Mouse (Mus musculus): Measurements from ENCODE around the gene Apoa1. TPM values are rescaled to one million over a fixed set of nuclear protein-coding genes. Genes with fewer than 3 reads are reported as not detected.

The Apoa1 gene
- polyA plus RNA-seq, 1 experiment from 2014 or later, result not detected

GRCm38 (mm10) chr9:46229573-46230449, 1.4 kb downstream of the Apoa1 start:
- 22% methylated on average over 36 of the region's 37 CpGs for WGBS (ENCODE audit: missing documents)
- Histone ChIP-seq H3K27ac (no peak overlapping the region), H3K36me3 (ENCODE audit: inconsistent target) (no peaks in the 10 kb centered on the region), H3K79me2 (ENCODE audit: inconsistent target) (no peaks in the 10 kb centered on the region), H3K4me3 (ENCODE audit: inconsistent target) (no peak overlapping the region)

DNA sequence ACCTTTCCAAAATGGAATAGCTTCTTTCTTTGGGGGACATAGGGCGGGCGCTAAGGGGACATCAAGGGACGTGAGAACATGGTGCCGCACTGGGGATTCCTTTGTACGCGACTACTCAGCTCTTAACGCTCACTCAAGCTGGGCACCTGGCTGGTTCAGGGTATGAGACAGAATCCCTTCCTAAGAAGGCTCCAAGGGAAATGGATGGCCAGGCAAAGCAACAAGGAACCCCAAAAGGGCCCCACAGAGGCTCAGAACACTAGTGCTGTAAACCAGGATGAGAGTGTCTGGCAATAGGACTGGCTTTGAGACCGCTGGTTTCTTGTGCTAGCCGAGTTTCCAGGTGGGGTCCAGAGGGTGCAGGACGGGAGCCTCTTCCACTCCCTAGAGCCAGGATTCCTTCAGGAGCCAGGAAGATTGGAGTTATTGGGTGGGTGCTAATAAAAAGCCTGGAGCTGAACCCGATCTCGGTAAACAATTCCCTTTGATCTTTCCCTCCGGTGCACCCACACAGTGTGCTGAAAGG, 2.1 kb downstream of the Apoa1 start:
- 46% methylated on average over 13 of the region's 13 CpGs for WGBS (ENCODE audit: missing documents)
- H3K79me2 ChIP-seq (ENCODE audit: inconsistent target), result no peaks in the 10 kb centered on the region
- no peak overlapping the region for H3K27ac ChIP-seq
- no peaks in the 10 kb centered on the region for H3K36me3 ChIP-seq (ENCODE audit: inconsistent target)
- no peak overlapping the region for H3K4me3 ChIP-seq (ENCODE audit: inconsistent target)

DNA sequence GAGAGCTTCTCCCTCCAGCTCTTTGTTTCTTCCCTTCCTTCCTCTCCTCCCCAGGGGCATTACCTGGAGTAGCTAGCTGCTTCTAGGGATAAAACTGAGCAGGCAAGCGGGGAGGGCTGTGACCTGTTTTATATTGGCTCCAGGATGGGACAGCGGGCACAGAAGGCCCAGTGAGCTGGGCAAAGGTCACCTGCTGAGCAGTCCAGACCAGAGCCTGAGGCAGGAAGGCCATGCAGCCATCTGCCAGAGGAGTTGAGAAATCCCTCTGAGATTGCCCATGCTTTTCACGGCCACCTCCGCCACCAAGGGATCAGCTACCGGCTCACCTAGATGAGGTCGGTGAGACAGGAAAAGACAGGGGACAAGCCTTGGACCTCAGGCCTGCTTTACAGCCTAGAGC, 6.8 kb downstream of the Apoa1 start:
- H3K36me3 ChIP-seq (ENCODE audit: inconsistent target), result no peaks in the 10 kb centered on the region
- H3K4me3 ChIP-seq (ENCODE audit: inconsistent target), result no peak overlapping the region
- no peaks in the 10 kb centered on the region for H3K79me2 ChIP-seq (ENCODE audit: inconsistent target)
- H3K27ac ChIP-seq, result no peak overlapping the region
- 94% methylated on average over 6 of the region's 6 CpGs for WGBS (ENCODE audit: missing documents)

DNA sequence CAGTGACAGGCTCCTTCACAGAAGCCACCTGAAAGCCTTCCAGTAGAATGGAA, 7.0 kb downstream of the Apoa1 start, which contains the start of gene Apoc3:
Gene Apoc3 (minus strand): TSS at position 41 of the 53 bp plus-strand sequence.
- Histone ChIP-seq H3K36me3 (ENCODE audit: inconsistent target) (no peaks in the 10 kb centered on the region), H3K27ac (no peak within 1 kb of the TSS), H3K79me2 (ENCODE audit: inconsistent target) (no peaks in the 10 kb centered on the region), H3K4me3 (ENCODE audit: inconsistent target) (no peak within 1 kb of the TSS)

- H3K27ac ChIP-seq, result no peak overlapping the region
- no peak overlapping the region for H3K4me3 ChIP-seq (ENCODE audit: inconsistent target)
- WGBS (ENCODE audit: missing documents), result 96% methylated on average over 4 of the region's 4 CpGs
- no peaks in the 10 kb centered on the region for H3K79me2 ChIP-seq (ENCODE audit: inconsistent target)
- H3K36me3 ChIP-seq (ENCODE audit: inconsistent target), result no peaks in the 10 kb centered on the region
Measured at GRCm38 (mm10) chr9:46235649-46236048, 7.3 kb downstream of the Apoa1 start.

DNA sequence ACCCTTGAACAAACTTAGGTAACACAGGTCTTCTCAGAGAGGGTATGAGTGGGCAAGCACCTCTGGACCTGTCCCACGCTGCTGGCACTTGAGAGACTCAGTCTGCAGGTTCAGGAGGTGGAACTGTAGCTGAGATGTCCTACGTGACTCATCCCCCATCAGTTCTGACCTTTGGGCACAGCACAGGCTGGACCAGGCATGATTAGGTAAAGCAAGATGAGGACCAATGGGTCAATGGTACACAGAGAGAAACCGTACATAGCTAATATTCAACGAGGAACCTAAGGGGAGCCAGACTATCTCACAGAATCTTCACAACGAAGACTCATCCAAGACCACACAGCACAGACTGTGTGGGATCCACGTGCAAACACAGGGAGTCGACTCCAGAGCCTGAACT, 10.5 kb downstream of the Apoa1 start:
- no peaks in the 10 kb centered on the region for H3K36me3 ChIP-seq (ENCODE audit: inconsistent target)
- no peak overlapping the region for H3K4me3 ChIP-seq (ENCODE audit: inconsistent target)
- WGBS (ENCODE audit: missing documents), result 88% methylated on average over 7 of the region's 7 CpGs
- no peak overlapping the region for H3K27ac ChIP-seq
- no peaks in the 10 kb centered on the region for H3K79me2 ChIP-seq (ENCODE audit: inconsistent target)

DNA sequence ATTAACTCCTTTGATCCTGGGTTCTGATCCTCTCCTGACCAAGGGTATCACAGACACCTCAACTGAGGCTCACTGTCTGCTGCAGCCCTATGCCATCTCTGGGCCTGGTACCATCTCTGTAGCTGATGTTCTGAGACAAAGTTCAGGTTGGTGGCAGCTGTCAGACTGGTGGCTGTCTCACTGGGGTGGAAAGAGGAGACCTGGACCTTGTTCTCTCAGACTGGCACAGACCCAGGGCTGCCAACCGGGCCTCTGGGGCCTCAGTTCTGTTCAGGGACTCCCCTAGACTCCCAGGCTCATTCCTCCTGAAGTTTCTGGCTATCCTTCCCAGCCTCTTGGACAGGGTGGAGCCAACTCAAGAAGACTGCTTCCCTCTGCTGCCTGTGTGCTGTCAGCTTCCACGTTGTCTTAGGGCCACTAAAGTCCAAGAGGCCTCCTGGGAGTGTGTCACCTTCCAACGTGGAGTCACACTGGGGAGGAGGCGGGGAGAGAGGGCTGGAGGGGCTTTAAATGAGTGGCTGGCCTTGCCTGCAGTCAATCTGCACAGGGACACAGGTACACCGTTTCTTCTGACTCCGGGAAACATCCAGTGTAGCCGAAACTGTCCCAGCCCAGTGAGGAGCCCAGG, 12.3 kb downstream of the Apoa1 start, which contains the start of gene Apoa4:
Gene Apoa4 (plus strand): TSS at position 171 of the 628 bp plus-strand sequence.
- Histone ChIP-seq H3K4me3 (ENCODE audit: inconsistent target) (no peak within 1 kb of the TSS), H3K27ac (no peak within 1 kb of the TSS), H3K36me3 (ENCODE audit: inconsistent target) (no peaks in the 10 kb centered on the region), H3K79me2 (ENCODE audit: inconsistent target) (no peaks in the 10 kb centered on the region)
- WGBS (ENCODE audit: missing documents), result 63% methylated on average over 6 of the region's 7 CpGs

DNA sequence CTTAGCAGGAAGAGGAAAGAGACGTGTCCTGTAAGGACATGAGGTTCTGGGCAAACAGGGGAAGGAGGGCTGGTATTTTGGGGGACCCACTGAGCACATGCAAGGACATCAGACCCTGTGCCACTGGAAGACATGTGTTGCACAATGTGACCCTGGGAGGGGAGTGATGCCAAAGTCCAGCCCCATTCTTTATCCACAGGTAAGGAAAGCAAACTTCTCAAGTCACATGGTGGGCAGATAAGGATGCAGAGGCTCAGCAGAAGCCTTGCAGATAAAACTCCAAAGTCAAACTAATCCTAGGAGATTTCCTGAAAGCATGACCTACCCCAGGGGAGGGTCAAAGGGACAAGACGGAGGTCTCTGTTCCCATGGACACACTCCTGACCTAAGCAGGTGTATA, 13.4 kb downstream of the Apoa1 start:
- Histone ChIP-seq H3K36me3 (ENCODE audit: inconsistent target) (no peaks in the 10 kb centered on the region), H3K4me3 (ENCODE audit: inconsistent target) (no peak overlapping the region), H3K79me2 (ENCODE audit: inconsistent target) (no peaks in the 10 kb centered on the region), H3K27ac (no peak overlapping the region)
- 76% methylated on average over 2 of the region's 2 CpGs for whole genome bisulfite sequencing (ENCODE audit: missing documents)

GRCm38 (mm10) chr9:46243122-46243521, 14.7 kb downstream of the Apoa1 start:
- WGBS (ENCODE audit: missing documents), result 81% methylated on average over 4 of the region's 4 CpGs
- no peak overlapping the region for H3K4me3 ChIP-seq (ENCODE audit: inconsistent target)
- H3K36me3 ChIP-seq (ENCODE audit: inconsistent target), result no peaks in the 10 kb centered on the region
- no peaks in the 10 kb centered on the region for H3K79me2 ChIP-seq (ENCODE audit: inconsistent target)
- no peak overlapping the region for H3K27ac ChIP-seq

DNA sequence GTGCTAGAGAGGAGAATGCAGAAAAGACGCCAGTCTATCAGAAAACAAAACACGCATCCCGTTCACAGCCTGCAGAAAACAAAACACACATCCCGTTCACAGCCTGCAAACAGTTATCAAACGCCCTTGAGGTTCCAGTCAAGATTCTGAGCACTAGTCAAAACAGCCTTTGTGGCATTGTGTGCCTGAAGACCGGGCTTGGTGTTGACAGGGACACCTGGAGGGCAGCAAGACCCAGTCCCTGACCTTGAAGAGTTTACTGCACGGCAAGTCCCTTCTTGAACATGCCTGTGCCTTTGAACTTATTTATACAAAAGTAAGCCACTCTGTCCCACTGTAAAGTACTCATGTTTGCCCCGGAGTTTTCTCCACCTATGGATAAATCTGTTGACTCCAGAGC, 15.2 kb downstream of the Apoa1 start:
- H3K27ac ChIP-seq, result no peak overlapping the region
- 82% methylated on average over 8 of the region's 8 CpGs for WGBS (ENCODE audit: missing documents)
- H3K36me3 ChIP-seq (ENCODE audit: inconsistent target), result no peaks in the 10 kb centered on the region
- H3K79me2 ChIP-seq (ENCODE audit: inconsistent target), result no peaks in the 10 kb centered on the region
- H3K4me3 ChIP-seq (ENCODE audit: inconsistent target), result no peak overlapping the region

- WGBS (ENCODE audit: missing documents), result 23% methylated on average over 7 of the region's 11 CpGs
- no peak overlapping the region for H3K4me3 ChIP-seq (ENCODE audit: inconsistent target)
- H3K36me3 ChIP-seq (ENCODE audit: inconsistent target), result no peaks in the 10 kb centered on the region
- H3K27ac ChIP-seq, result no peak overlapping the region
- no peaks in the 10 kb centered on the region for H3K79me2 ChIP-seq (ENCODE audit: inconsistent target)
Measured at GRCm38 (mm10) chr9:46246752-46247324, 18.5 kb downstream of the Apoa1 start.

GRCm38 (mm10) chr9:46256177-46256576, 27.8 kb downstream of the Apoa1 start:
- no peaks in the 10 kb centered on the region for H3K36me3 ChIP-seq (ENCODE audit: inconsistent target)
- 96% methylated on average over 7 of the region's 7 CpGs for whole genome bisulfite sequencing (ENCODE audit: missing documents)
- no peak overlapping the region for H3K27ac ChIP-seq
- no peak overlapping the region for H3K4me3 ChIP-seq (ENCODE audit: inconsistent target)
- no peaks in the 10 kb centered on the region for H3K79me2 ChIP-seq (ENCODE audit: inconsistent target)

GRCm38 (mm10) chr9:46256658-46257385, 28.4 kb downstream of the Apoa1 start:
- Histone ChIP-seq H3K36me3 (ENCODE audit: inconsistent target) (no peaks in the 10 kb centered on the region), H3K27ac (no peak overlapping the region), H3K79me2 (ENCODE audit: inconsistent target) (no peaks in the 10 kb centered on the region), H3K4me3 (ENCODE audit: inconsistent target) (no peak overlapping the region)
- WGBS (ENCODE audit: missing documents), result 86% methylated on average over 10 of the region's 10 CpGs

GRCm38 (mm10) chr9:46257546-46257945, 29.2 kb downstream of the Apoa1 start:
- no peak overlapping the region for H3K4me3 ChIP-seq (ENCODE audit: inconsistent target)
- H3K27ac ChIP-seq, result peak overlapping the region; percentile 2; the same call in 1 of the 2 replicates
- H3K79me2 ChIP-seq (ENCODE audit: inconsistent target), result no peaks in the 10 kb centered on the region
- WGBS (ENCODE audit: missing documents), result 92% methylated on average over 3 of the region's 3 CpGs
- H3K36me3 ChIP-seq (ENCODE audit: inconsistent target), result no peaks in the 10 kb centered on the region

- no peaks in the 10 kb centered on the region for H3K36me3 ChIP-seq (ENCODE audit: inconsistent target)
- 94% methylated on average over 6 of the region's 6 CpGs for WGBS (ENCODE audit: missing documents)
- no peaks in the 10 kb centered on the region for H3K79me2 ChIP-seq (ENCODE audit: inconsistent target)
- H3K4me3 ChIP-seq (ENCODE audit: inconsistent target), result no peak overlapping the region
- no peak overlapping the region for H3K27ac ChIP-seq
Measured at GRCm38 (mm10) chr9:46259111-46259510, 30.7 kb downstream of the Apoa1 start.
